Mouse (Mus musculus): Measurements from ENCODE around the gene Fmn2. TPM values are rescaled to one million over a fixed set of nuclear protein-coding genes. Genes with fewer than 3 reads are reported as not detected.

The Fmn2 gene
- total RNA-seq (2023), result not detected

DNA sequence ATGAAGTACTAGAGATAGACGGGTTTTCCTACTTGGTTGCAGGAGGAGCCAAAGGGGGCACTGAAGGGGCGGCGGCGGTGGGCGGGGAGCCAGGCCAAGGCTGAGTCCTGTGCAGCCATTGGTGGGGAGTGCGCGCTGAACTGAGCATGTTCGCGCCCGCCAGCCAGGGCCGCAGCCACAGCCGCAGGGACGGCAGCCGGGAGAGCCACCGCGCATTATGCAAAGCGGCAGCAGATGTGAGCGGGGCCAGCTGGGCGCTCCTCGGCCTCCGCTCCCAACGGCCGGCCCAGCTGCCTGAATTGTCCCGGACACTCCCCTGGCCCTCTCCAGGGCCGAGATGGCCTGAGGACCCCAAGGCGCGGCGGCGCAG lies at the start of gene Fmn2:
Gene Fmn2 (plus strand): TSS at position 165 of the 370 bp plus-strand sequence.

Other genes starting within 250 kb of the Fmn2 start
- not detected for gene Olfr419, start 249.8 kb upstream of the Fmn2 start, total RNA-seq (2023)
- not detected for gene Mptx1, start 171.3 kb upstream of the Fmn2 start, total RNA-seq (2023)
- gene Olfr417, start 136.7 kb upstream of the Fmn2 start, total RNA-seq (2023), result not detected
- gene Olfr248, start 110.8 kb upstream of the Fmn2 start, total RNA-seq (2023), result not detected
- gene Olfr414, start 77.8 kb upstream of the Fmn2 start, total RNA-seq (2023), result not detected
- gene Olfr220, start 59.7 kb upstream of the Fmn2 start, total RNA-seq (2023), result not detected

Data from CD8-positive naive resting alpha-beta T cell, adult 57 days (primary cell).